ENCODE assay signal across 17 mouse cellular contexts in genomic region chr5:100697398-100697797, GRCm38 (mm10).
"Had no signal": no experiment of that assay in that cellular context is flagged by ENCODE, and none has a peak within 500 bp of the region (broad histone marks: within the 10 kb centered on the region; RNA-seq: fewer than 3 reads in every experiment).

No protein-coding gene starts in this region.

- H3K4me1 ChIP-seq: liver, embryonic 15.5 days; lung, embryonic 15.5 days; midbrain, embryonic 10.5 days; midbrain, embryonic 12.5 days; midbrain, embryonic 15.5 days; neural tube, embryonic 12.5 days; stomach, embryonic 15.5 days had no signal

- ATAC-seq: liver, postnatal 0 days; lung, postnatal 0 days; midbrain, embryonic 15.5 days had no signal

- H3K4me3 ChIP-seq: liver, embryonic 15.5 days; lung, embryonic 15.5 days; midbrain, embryonic 10.5 days; midbrain, embryonic 12.5 days; midbrain, embryonic 15.5 days; neural tube, embryonic 12.5 days; stomach, embryonic 15.5 days had no signal

- H3K27ac ChIP-seq: liver, embryonic 15.5 days; lung, embryonic 15.5 days; macrophage; midbrain, embryonic 10.5 days; midbrain, embryonic 12.5 days; midbrain, embryonic 15.5 days; neural tube, embryonic 12.5 days; stomach, embryonic 15.5 days; stomach, postnatal 0 days had no signal

- H3K36me3 ChIP-seq: liver, embryonic 15.5 days; lung, embryonic 15.5 days; midbrain, embryonic 10.5 days; midbrain, embryonic 12.5 days; midbrain, embryonic 15.5 days; neural tube, embryonic 12.5 days; stomach, embryonic 15.5 days had no signal

- H3K9ac ChIP-seq: liver, embryonic 15.5 days; liver, postnatal 0 days; lung, embryonic 15.5 days; midbrain, embryonic 12.5 days; midbrain, embryonic 15.5 days; neural tube, embryonic 12.5 days; stomach, embryonic 15.5 days had no signal

- H3K4me2 ChIP-seq: liver, embryonic 15.5 days; lung, embryonic 15.5 days; midbrain, embryonic 12.5 days; midbrain, embryonic 15.5 days; neural tube, embryonic 12.5 days; stomach, embryonic 15.5 days had no signal

- H3K27me3 ChIP-seq: liver, embryonic 15.5 days; lung, embryonic 15.5 days; midbrain, embryonic 12.5 days; midbrain, embryonic 15.5 days; neural tube, embryonic 12.5 days; stomach, embryonic 15.5 days had no signal

- H3K9me3 ChIP-seq: liver, embryonic 15.5 days; lung, embryonic 15.5 days; midbrain, embryonic 10.5 days; midbrain, embryonic 12.5 days; midbrain, embryonic 15.5 days; neural tube, embryonic 12.5 days; stomach, embryonic 15.5 days had no signal

- DNase-seq: liver, postnatal 0 days; lung, adult 2 months; lung, postnatal 14 days; lung, postnatal 36 days; thymus, adult 2 months; thymus, postnatal 25 days; thymus, postnatal 4 days had no signal
